In the genomic region with DNA sequence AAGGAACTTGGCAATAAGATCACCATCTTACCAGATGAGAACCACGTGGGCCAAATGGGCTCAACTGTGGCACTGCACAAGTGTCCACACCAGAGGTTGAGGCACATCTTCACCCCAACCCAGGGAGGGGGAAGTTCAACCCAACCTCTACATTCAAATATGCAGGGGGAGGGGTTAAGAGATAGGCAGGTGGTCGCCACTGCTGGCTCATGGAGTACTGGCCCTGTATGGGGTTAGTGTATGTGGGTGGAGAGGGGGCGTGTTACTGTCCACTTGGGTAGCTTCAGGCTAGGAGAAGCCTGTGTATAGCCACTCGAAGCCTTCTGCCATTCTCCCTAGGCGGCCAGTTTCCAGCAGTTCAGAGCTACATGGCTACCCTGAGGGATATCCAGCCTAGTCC, we compare ENCODE assay signal across 22 mouse cellular contexts. TPM values are rescaled to one million over a fixed set of nuclear protein-coding genes. Genes with fewer than 3 reads are reported as not detected.
DNase-seq lines count a peak whose midpoint lies in the region; ATAC-seq and TF ChIP-seq lines count a peak whose summit lies in the region.
"Had no signal": no experiment of that assay in that cellular context is flagged by ENCODE, and none has a peak within 500 bp of the region (broad histone marks: within the 10 kb centered on the region; RNA-seq: fewer than 3 reads in every experiment).

No protein-coding gene starts in this region.

- peak; percentile 16; the same call in 1 of the 2 replicates for TF ChIP-seq POLR2A in heart, adult 2 months (IDR thresholded peaks at IDR 0.05; ENCODE audit: insufficient read depth, low read depth, low read length)
- TF ChIP-seq POLR2A in ES-Bruce4 (IDR thresholded peaks at IDR 0.05; ENCODE audit: insufficient read depth, low read length), result peak; percentile 16

- H3K27me3 ChIP-seq in heart, adult 2 months (ENCODE audit: control insufficient read depth, insufficient read depth, low read length), result no peaks in the 10 kb centered on the region
- H3K27me3 ChIP-seq in ES-Bruce4 (ENCODE audit: control insufficient read depth, insufficient read depth, low read length, poor library complexity, severe bottlenecking), result no peaks in the 10 kb centered on the region
- H3K27me3 ChIP-seq: forebrain, embryonic 13.5 days; hindbrain, embryonic 13.5 days had no signal

- WGBS in heart, adult 2 months, result 64% methylated on average over 5 of the region's 5 CpGs

- H3K79me2 ChIP-seq in heart, adult 2 months (replicated peaks; ENCODE audit: control insufficient read depth, insufficient read depth, low read length), result no peaks in the 10 kb centered on the region

- H3K9ac ChIP-seq in heart, adult 2 months (ENCODE audit: low read depth, low read length), result no peak overlapping the region
- no peak overlapping the region for H3K9ac ChIP-seq in ES-Bruce4 (ENCODE audit: low read depth, poor library complexity, severe bottlenecking)
- H3K9ac ChIP-seq: forebrain, embryonic 13.5 days; hindbrain, embryonic 13.5 days had no signal

- TF ChIP-seq CTCF in heart, adult 2 months (IDR thresholded peaks at IDR 0.05), result no peak
- TF ChIP-seq CTCF in ES-Bruce4 (IDR thresholded peaks at IDR 0.05; ENCODE audit: low read depth, low read length), result no peak

- peak; percentile 13; the same call in 1 of the 2 replicates for ATAC-seq in granulocyte monocyte progenitor cell, adult 5-6 weeks (replicated peaks; ENCODE audit: poor library complexity, severe bottlenecking)
- ATAC-seq: forebrain, embryonic 13.5 days; forebrain, embryonic 16.5 days; hindbrain, embryonic 16.5 days; intestine, embryonic 16.5 days had no signal

- H3K4me3 ChIP-seq in heart, adult 2 months, result no peak overlapping the region
- H3K4me3 ChIP-seq in ES-Bruce4 (ENCODE audit: low read depth, low read length), result no peak overlapping the region
- H3K4me3 ChIP-seq: forebrain, embryonic 10.5 days; forebrain, embryonic 13.5 days; hindbrain, embryonic 10.5 days; hindbrain, embryonic 13.5 days had no signal

- DNase-seq in heart, adult 2 months, result no peak
- no peak for DNase-seq in heart, adult 18-20 months
- DNase-seq in cerebellum, postnatal 36 days, result no peak
- no peak for DNase-seq in left cerebral cortex, adult 11 months (ENCODE audit: low spot score)
- DNase-seq: adrenal gland, adult 2 months; adrenal gland, postnatal 14 days; cerebellum, adult 11-12 months; cerebellum, adult 8-10 months; cerebellum, postnatal 10 days; gastrocnemius, postnatal 14 days; heart, postnatal 36 days; kidney, adult 18-20 months had no signal

- H3K9me3 ChIP-seq in ES-Bruce4 (replicated peaks; ENCODE audit: control insufficient read depth, insufficient read depth, low read length, poor library complexity, severe bottlenecking), result no peaks in the 10 kb centered on the region
- H3K9me3 ChIP-seq: forebrain, embryonic 10.5 days; forebrain, embryonic 13.5 days; G1E; hindbrain, embryonic 10.5 days; hindbrain, embryonic 13.5 days had no signal

- no peak overlapping the region for H3K27ac ChIP-seq in heart, adult 2 months
- H3K27ac ChIP-seq in ES-Bruce4 (ENCODE audit: insufficient read depth, low read length), result no peak overlapping the region
- H3K27ac ChIP-seq: forebrain, embryonic 10.5 days; forebrain, embryonic 13.5 days; hindbrain, embryonic 10.5 days; hindbrain, embryonic 13.5 days had no signal

- no peaks in the 10 kb centered on the region for H3K36me3 ChIP-seq in heart, adult 2 months (ENCODE audit: control insufficient read depth, insufficient read depth, low read length)
- peaks cover 25% of the 10 kb centered on the region for H3K36me3 ChIP-seq in ES-Bruce4 (ENCODE audit: control insufficient read depth, insufficient read depth, low read length, poor library complexity, severe bottlenecking)

- no peaks in the 10 kb centered on the region for H3K4me1 ChIP-seq in heart, adult 2 months (ENCODE audit: control insufficient read depth, insufficient read depth, low read length)
- H3K4me1 ChIP-seq in ES-Bruce4 (ENCODE audit: control insufficient read depth, insufficient read depth, low read length), result peaks cover 11% of the 10 kb centered on the region
- H3K4me1 ChIP-seq: forebrain, embryonic 10.5 days; forebrain, embryonic 13.5 days; hindbrain, embryonic 13.5 days had no signal

- TF ChIP-seq EP300 in heart, adult 2 months (IDR thresholded peaks at IDR 0.05; ENCODE audit: insufficient read depth, low read depth, low read length), result no peak
- TF ChIP-seq EP300 in ES-Bruce4 (IDR thresholded peaks at IDR 0.05; ENCODE audit: insufficient read depth, low read depth, low read length), result no peak

- intact Hi-C loops in heart, adult 2 months (cut with DNase I), result no loop called here

RNA-seq across cellular contexts. Expression of a gene that starts 24.7 kb away (rescaled TPM):
- 1 to 10 TPM; 6.8 to 7.1 TPM for total RNA-seq in heart, adult 2 months (2021)
- 13.9 and 16.3 TPM in 2 replicates for polyA plus RNA-seq in heart, adult 2 months (2012; rRNA removed)
- 10 to 100 TPM in 1 of 2 experiments, 1 to 10 TPM in 1; 6.8 to 10.6 TPM for total RNA-seq in heart, adult 18-20 months (2021)
- polyA plus RNA-seq in ES-Bruce4 (2011; ENCODE audit: insufficient read depth, insufficient read length, low read depth, missing spikeins), result 98.9 and 114 TPM in 2 replicates
- total RNA-seq in granulocyte monocyte progenitor cell, adult 5-6 weeks (2014; fragmentation: Nextera tagmentation), result 213 and 215 TPM in 2 replicates
- 159 and 162 TPM in 2 replicates for total RNA-seq in granulocyte monocyte progenitor cell, adult 5-6 weeks (2017)

RNA-seq across cellular contexts. Expression of a gene that starts 54.8 kb away (rescaled TPM):
- 10 to 100 TPM; 18.9 to 21.7 TPM for total RNA-seq in heart, adult 2 months (2021)
- 21.4 and 31.6 TPM in 2 replicates for polyA plus RNA-seq in heart, adult 2 months (2012; rRNA removed)
- total RNA-seq in heart, adult 18-20 months (2021), result 10 to 100 TPM; 17.8 to 29.8 TPM
- 111 and 112 TPM in 2 replicates for polyA plus RNA-seq in ES-Bruce4 (2011; ENCODE audit: insufficient read depth, insufficient read length, low read depth, missing spikeins)
- total RNA-seq in granulocyte monocyte progenitor cell, adult 5-6 weeks (2014; fragmentation: Nextera tagmentation), result 3.4 and 3.7 TPM in 2 replicates
- 0.26 and 1.7 TPM in 2 replicates for total RNA-seq in granulocyte monocyte progenitor cell, adult 5-6 weeks (2017)

Comparison
In these comparisons a context has a peak if more than half of its experiments do, and no peak if none do; other contexts are left out.
1. RNA of a gene that starts 24.7 kb away (total RNA-seq): 159 to 215 TPM in granulocyte monocyte progenitor cell, adult 5-6 weeks; 6.8 to 10.6 TPM in heart, adult 18-20 months and 6.8 to 7.1 TPM in heart, adult 2 months; every median in the first group is over 10 times any median in the second.
2. RNA of a gene that starts 54.8 kb away (total RNA-seq): 17.8 to 29.8 TPM in heart, adult 18-20 months and 18.9 to 21.7 TPM in heart, adult 2 months; 0.26 to 3.7 TPM in granulocyte monocyte progenitor cell, adult 5-6 weeks; every median in the first group is over 4 times any median in the second.